Mouse (Mus musculus) megakaryocyte, embryonic 14.5 days (primary cell): ENCODE measurements around the gene Ppp1ca. TPM values are rescaled to one million over a fixed set of nuclear protein-coding genes. Genes with fewer than 3 reads are reported as not detected.

Experiments used
- H3K27me3 ChIP-seq: replicated peaks from 2 replicates; pipeline ENCODE3; 2012; ENCODE audit warnings: inconsistent platforms
- H3K36me3 ChIP-seq: replicated peaks from 2 replicates; pipeline ENCODE3; 2012; ENCODE audit warnings: low read length, inconsistent platforms, mixed read lengths
- H3K4me1 ChIP-seq: 2 replicates; pipeline ENCODE4 v1.6.1; 2012; ENCODE audit warnings: inconsistent platforms
- H3K4me3 ChIP-seq: replicated peaks from 2 replicates; pipeline ENCODE3; 2012; ENCODE audit warnings: moderate library complexity, mild to moderate bottlenecking, inconsistent platforms
- H3K9me3 ChIP-seq: 2 replicates; pipeline ENCODE4 v1.6.1; 2012; ENCODE audit warnings: inconsistent platforms
- FLI1 ChIP-seq: IDR thresholded peaks from 2 replicates; pipeline ENCODE4 v1.6.1; 2012; ENCODE audit warnings: low read length, inconsistent platforms, mixed read lengths
- GATA1 ChIP-seq: IDR thresholded peaks from 3 replicates; pipeline ENCODE4 v1.6.1; 2012; ENCODE audit warnings: mixed read lengths, low read length, inconsistent platforms, borderline replicate concordance
- polyA plus RNA-seq: library from polyadenylated mRNA; stranded (reverse); fragments of >175 nt; gene quantifications from 2 replicates; pipeline ENCODE4 v1.2.3, GENCODE M21; 2012; ENCODE audit warnings: low replicate concordance; ENCODE audit not compliant: insufficient read depth

Ppp1ca gene
- polyA plus RNA-seq, 1 experiment: 792 TPM

DNA sequence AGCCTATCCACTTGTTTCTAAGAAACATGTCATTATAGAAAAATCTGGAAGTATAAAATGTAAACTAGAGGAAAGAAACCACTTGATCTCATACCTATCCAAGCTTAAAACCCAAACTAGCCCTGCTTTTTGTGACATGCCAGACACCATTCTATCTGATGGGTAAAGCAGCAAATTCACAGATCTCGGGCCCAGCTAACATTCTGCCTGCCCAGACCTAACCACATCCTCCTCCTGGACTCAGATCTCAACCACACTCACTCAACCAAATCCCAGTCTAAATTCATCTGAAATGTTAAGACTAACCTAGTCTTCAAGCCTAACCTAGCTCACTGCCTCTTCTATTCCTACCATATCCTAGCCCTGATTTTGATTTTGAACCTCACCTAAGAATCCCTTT lies 26.9 kb downstream of the Ppp1ca start:
- TF ChIP-seq FLI1 (no peak), GATA1 (no peak)
- peaks cover 82% of the 10 kb centered on the region for H3K4me1 ChIP-seq
- H3K36me3 ChIP-seq: no peaks in the 10 kb centered on the region
- H3K9me3 ChIP-seq: no peaks in the 10 kb centered on the region
- no peak overlapping the region for H3K4me3 ChIP-seq
- peaks cover 84% of the 10 kb centered on the region for H3K27me3 ChIP-seq

DNA sequence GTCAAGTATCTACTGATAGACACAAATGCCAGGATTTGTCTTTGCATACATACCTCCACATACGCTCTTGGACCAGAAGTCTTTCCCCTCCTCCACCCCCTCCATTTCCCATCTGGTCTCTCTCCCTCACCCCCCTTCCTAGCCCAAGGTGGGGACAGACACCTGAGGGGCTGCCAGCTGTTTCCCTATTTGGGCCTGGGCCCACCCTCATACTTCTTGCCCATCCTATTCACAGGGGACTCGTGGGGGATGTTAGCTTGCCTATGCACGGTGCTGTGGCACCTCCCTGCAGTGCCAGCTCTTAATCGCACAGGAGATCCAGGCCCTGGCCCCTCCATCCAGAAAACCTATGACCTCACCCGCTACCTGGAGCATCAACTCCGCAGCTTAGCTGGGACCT lies 28.1 kb downstream of the Ppp1ca start:
- TF ChIP-seq FLI1 (no peak), GATA1 (no peak)
- Histone ChIP-seq H3K9me3 (no peaks in the 10 kb centered on the region), H3K27me3 (peaks cover 75% of the 10 kb centered on the region), H3K4me3 (no peak overlapping the region), H3K4me1 (peaks cover 78% of the 10 kb centered on the region), H3K36me3 (no peaks in the 10 kb centered on the region)

DNA sequence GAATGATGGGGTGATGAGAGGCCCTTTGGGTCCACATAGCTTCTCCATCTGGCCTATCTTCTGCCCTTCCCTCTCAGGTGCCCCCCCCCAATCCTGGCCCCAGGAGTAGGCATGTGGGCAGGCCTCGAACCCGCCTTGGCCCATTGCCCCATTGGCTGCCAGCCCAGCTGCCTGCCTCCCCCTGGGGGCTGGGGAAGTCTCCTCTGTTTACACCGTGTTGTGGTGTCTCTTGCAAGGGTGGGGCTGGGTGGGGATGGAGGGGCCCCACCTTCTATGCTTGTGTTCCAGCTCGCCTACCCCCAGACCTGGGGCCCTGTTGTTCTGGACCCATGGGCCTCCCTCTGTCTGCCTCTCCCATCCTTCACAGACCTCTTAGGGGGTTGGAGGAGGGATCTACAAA lies 28.6 kb downstream of the Ppp1ca start:
- no peaks in the 10 kb centered on the region for H3K9me3 ChIP-seq
- TF ChIP-seq FLI1 (no peak), GATA1 (no peak)
- no peak overlapping the region for H3K4me3 ChIP-seq
- H3K4me1 ChIP-seq: peaks cover 74% of the 10 kb centered on the region
- no peaks in the 10 kb centered on the region for H3K36me3 ChIP-seq
- H3K27me3 ChIP-seq: peaks cover 70% of the 10 kb centered on the region

DNA sequence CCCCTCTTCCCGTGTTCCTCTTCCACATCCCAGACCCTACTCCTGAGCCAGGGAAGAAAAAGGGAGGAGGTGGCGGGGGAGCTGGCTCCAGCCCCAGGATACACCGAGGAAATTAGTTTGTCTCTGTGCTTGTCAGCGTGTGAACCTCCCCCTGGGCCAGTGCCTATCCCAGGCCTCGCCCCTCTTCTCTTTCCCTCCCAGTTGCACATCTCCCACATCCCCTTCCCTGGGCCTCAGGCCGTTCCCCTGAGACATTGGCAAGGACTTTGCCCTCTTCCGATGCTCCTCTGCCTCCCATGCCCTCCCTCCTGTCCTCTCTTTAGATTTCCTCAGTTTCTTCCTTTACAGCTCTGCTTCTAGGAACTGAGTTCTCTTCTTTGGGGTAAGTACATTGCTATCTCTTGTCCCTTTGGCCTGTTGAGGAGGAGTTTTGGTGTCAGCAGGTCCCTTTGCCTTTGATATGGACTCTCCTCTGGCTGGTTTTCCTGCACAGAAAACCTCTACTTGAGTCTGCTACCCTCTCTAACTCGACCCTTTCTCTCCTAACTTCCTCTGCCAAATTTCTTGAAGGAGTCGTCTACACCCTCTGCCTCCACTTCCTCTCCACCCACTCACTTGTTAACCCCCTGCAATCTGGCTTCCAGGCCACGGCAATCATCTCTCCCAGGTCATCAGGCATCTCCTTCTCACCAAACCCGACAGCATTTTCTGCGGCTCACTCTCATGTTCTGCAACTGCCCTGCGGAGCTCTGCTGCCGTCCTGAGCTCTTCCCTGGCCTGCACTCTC lies 29.3 kb downstream of the Ppp1ca start:
- Histone ChIP-seq H3K9me3 (no peaks in the 10 kb centered on the region), H3K4me1 (peaks cover 70% of the 10 kb centered on the region), H3K4me3 (peak overlapping the region; percentile 69), H3K36me3 (no peaks in the 10 kb centered on the region), H3K27me3 (peaks cover 68% of the 10 kb centered on the region)
- no peak for TF ChIP-seq FLI1
- TF ChIP-seq GATA1: no peak

GRCm38 (mm10) chr19:4222165-4222564 lies 30.3 kb downstream of the Ppp1ca start:
- peaks cover 65% of the 10 kb centered on the region for H3K27me3 ChIP-seq
- H3K36me3 ChIP-seq: no peaks in the 10 kb centered on the region
- peak overlapping the region; percentile 81 for H3K4me3 ChIP-seq
- peaks cover 68% of the 10 kb centered on the region for H3K4me1 ChIP-seq
- no peaks in the 10 kb centered on the region for H3K9me3 ChIP-seq
- TF ChIP-seq GATA1 (no peak), FLI1 (no peak)

DNA sequence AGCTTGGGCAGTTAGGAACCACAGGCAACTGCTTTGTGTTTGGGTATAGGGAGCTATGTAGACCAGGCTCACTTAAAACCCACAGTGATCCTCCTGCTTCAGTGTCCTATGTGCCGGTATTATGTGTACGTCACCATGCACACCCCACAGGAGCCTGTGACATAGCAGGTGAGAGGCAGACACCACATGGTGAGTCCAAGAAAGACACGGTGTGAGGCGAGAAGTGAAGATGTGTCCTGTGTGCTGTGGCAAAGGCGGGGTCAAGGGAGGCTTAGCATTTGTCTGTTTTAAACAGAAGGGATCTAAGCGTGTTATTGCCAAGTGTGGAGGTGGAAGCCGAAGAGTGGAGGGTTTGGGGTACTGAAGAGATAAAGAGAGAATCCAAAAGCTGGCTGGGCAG lies 34.9 kb downstream of the Ppp1ca start:
- no peak for TF ChIP-seq FLI1
- no peak for TF ChIP-seq GATA1
- H3K4me1 ChIP-seq: peaks cover 85% of the 10 kb centered on the region
- H3K27me3 ChIP-seq: peaks cover 29% of the 10 kb centered on the region
- no peaks in the 10 kb centered on the region for H3K9me3 ChIP-seq
- peak overlapping the region; percentile 33 for H3K4me3 ChIP-seq
- no peaks in the 10 kb centered on the region for H3K36me3 ChIP-seq

DNA sequence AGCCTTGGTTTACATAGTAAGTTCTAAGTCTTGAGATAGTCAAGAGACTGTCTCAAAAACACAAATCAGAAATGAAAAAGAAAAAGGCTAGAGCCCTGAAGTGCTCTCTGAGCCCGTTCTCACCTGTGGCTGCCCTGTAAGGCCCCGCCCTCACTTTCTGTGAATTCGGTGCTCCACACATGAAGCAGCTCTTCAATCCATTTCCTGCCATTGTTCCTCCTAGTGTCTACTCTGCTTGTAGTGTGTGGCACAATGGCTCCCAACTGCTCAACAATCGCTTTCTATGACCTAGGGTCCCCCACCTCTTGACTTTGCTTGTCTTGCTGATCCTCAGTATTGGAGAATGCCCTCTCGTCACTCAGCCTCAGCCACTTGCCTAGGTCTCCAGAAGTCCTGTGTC lies 35.6 kb downstream of the Ppp1ca start:
- Histone ChIP-seq H3K4me3 (no peak overlapping the region), H3K27me3 (peaks cover 23% of the 10 kb centered on the region), H3K4me1 (peaks cover 85% of the 10 kb centered on the region), H3K36me3 (no peaks in the 10 kb centered on the region), H3K9me3 (no peaks in the 10 kb centered on the region)
- TF ChIP-seq FLI1 (no peak), GATA1 (no peak)

DNA sequence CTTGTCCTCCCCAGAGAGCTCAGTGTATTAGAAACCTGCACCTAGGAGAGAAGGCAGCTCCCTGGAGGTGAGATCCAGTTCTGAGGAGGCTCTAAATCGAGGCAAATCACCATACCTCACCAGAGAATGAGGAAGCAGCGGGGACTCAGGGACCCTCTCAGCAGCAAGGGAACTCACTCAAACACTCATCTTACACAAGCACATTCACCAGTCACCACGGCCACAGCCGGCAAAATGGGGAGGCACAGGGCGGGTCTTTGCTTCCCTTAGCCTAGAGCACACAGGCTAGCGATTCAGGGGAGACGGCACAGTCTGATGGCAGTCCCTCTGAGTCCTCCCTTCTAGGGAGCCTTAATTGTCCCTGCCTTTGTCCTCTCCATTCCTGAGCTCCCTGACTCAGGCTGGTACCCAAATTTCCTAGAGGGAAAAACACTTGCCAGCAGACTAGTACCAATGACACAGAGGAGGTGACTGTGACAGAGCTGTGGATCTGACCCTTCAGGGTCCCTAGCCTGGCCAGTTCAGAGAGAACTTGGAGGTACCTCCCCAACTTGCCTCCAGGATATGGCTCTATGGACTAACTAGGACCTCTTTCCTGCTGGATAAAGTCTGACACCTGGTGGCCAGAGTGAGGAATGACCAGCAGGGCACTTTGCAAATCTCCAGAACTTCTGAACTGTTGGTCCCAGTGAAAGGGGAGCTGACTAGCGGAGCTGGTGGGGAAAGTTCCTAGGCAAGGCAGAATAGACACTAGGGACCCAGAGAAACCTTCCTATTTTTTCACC lies 36.2 kb downstream of the Ppp1ca start:
- Histone ChIP-seq H3K36me3 (peaks cover 6% of the 10 kb centered on the region), H3K4me1 (peaks cover 85% of the 10 kb centered on the region)
- TF ChIP-seq FLI1 (no peak), GATA1 (no peak)

DNA sequence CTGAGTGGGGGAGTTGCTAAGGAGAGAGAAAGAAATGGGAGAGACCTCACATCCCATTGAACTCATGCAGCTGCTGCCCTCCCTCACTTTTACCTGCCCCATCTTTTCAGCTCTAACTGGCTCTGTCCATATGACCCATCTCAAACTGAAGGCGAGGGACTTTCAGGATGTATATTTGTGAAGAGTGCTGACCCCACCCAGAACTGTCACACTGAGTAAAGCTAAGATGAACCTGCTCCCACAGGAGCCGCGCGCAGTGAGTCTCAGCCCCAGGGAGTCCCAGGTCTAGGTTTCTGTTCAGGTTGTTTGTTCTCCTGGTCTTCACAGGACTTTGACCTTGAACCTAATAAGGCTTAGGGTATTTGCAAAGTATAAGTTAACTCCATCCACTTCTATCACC lies 37.0 kb downstream of the Ppp1ca start:
- Histone ChIP-seq H3K9me3 (no peaks in the 10 kb centered on the region), H3K4me1 (peaks cover 81% of the 10 kb centered on the region), H3K36me3 (peaks cover 10% of the 10 kb centered on the region), H3K4me3 (no peak overlapping the region), H3K27me3 (peaks cover 23% of the 10 kb centered on the region)
- TF ChIP-seq GATA1 (no peak), FLI1 (no peak)

More for the DNA sequence above, 36.2 kb downstream of the Ppp1ca start:
- Histone ChIP-seq H3K27me3 (peaks cover 23% of the 10 kb centered on the region), H3K4me3 (peak overlapping the region; percentile 16), H3K9me3 (no peaks in the 10 kb centered on the region)
